Mouse (Mus musculus) stomach, postnatal 0 days (tissue): ENCODE data around the gene Gm4894.

Experiments used
- CTCF ChIP-seq: IDR thresholded peaks from 2 replicates; pipeline ENCODE4 v1.5.1; 2016; ENCODE audit warnings: antibody characterized with exemption, low read depth, mild to moderate bottlenecking, moderate library complexity
- EP300 ChIP-seq: optimal IDR thresholded peaks from 2 replicates; pipeline ENCODE3; 2016; ENCODE audit warnings: antibody characterized with exemption

- no peak for TF ChIP-seq CTCF
- no peak for TF ChIP-seq EP300
Measured at GRCm38 (mm10) chr9:49276542-49277334, 26.4 kb downstream of the Gm4894 start.
